Mouse (Mus musculus) heart, embryonic 13.5 days (tissue): ENCODE results near the gene Clptm1. TPM values are rescaled to one million over a fixed set of nuclear protein-coding genes. Genes with fewer than 3 reads are reported as not detected.

Experiments used
- ATAC-seq: fragments of 200-750 bp; cut with Nextera tagmentation; 2 replicates; pipeline ENCODE4 v1.8.0; 2017; ENCODE audit warnings: moderate TSS enrichment; ENCODE audit not compliant: insufficient number of reproducible peaks, low FRiP score, low TSS enrichment; ENCODE audit errors: extremely low read depth
- H3K27ac ChIP-seq: fragments of 300-500 bp; sonication (generic); replicated peaks from 2 replicates; pipeline ENCODE4 v1.5.1; 2015; ENCODE audit warnings: moderate library complexity, mild to moderate bottlenecking, inconsistent platforms
- H3K27me3 ChIP-seq: fragments of 300-500 bp; sonication (generic); replicated peaks from 2 replicates; pipeline ENCODE4 v1.6.1; 2015; ENCODE audit warnings: mild to moderate bottlenecking, inconsistent platforms
- H3K36me3 ChIP-seq: fragments of 300-500 bp; sonication (generic); 2 replicates; pipeline ENCODE4 v1.6.1; 2015; ENCODE audit warnings: mild to moderate bottlenecking, inconsistent platforms
- H3K4me1 ChIP-seq: fragments of 300-500 bp; sonication (generic); 2 replicates; pipeline ENCODE4 v1.6.1; 2015; ENCODE audit warnings: inconsistent platforms
- H3K4me2 ChIP-seq: fragments of 300-500 bp; sonication (generic); 2 replicates; pipeline ENCODE4 v1.6.1; 2015; ENCODE audit warnings: inconsistent platforms, mild to moderate bottlenecking, moderate library complexity
- H3K4me3 ChIP-seq: fragments of 300-500 bp; sonication (generic); 2 replicates; pipeline ENCODE4 v1.5.1; 2015; ENCODE audit warnings: moderate library complexity, mild to moderate bottlenecking, inconsistent platforms
- H3K9ac ChIP-seq: fragments of 300-500 bp; sonication (generic); 2 replicates; pipeline ENCODE4 v1.6.1; 2015; ENCODE audit warnings: inconsistent platforms, mild to moderate bottlenecking, moderate library complexity
- H3K9me3 ChIP-seq: fragments of 300-500 bp; sonication (generic); 2 replicates; pipeline ENCODE4 v1.6.1; 2016; ENCODE audit warnings: inconsistent platforms
- WGBS: fragments of 180-500 bp; shearing (Covaris S2); methylation state at CpG from one replicate; pipeline ENCODE4 v1.1.7; 2015; ENCODE audit warnings: mixed read lengths; 5-methylcytosine and 5-hydroxymethylcytosine counted together
- polyA plus RNA-seq: library from polyadenylated mRNA; unstranded; fragments of >200 nt; fragmentation: Nextera tagmentation; extraction: Ambion mirVana; gene quantifications from 2 replicates; pipeline ENCODE4 v1.2.1, GENCODE M21; 2015

Clptm1 gene
- polyA plus RNA-seq, 1 experiment from 2014 or later = 74.5 TPM

- H3K27ac ChIP-seq = 0 out of 2 replicates have a peak overlapping the region, but pooled peaks have one; percentile 43
- H3K4me3 ChIP-seq = no peak overlapping the region
- no peak for ATAC-seq
- peaks cover 22% of the 10 kb centered on the region for H3K4me1 ChIP-seq
- no peaks in the 10 kb centered on the region for H3K27me3 ChIP-seq
- H3K36me3 ChIP-seq = peaks cover 84% of the 10 kb centered on the region
- 45% methylated on average over 2 of the region's 2 CpGs for WGBS
- H3K9me3 ChIP-seq = no peaks in the 10 kb centered on the region
- H3K4me2 ChIP-seq = no peak overlapping the region
- no peak overlapping the region for H3K9ac ChIP-seq
Observed at GRCm38 (mm10) chr7:19652614-19653013, 12.2 kb downstream of the Clptm1 start.

DNA sequence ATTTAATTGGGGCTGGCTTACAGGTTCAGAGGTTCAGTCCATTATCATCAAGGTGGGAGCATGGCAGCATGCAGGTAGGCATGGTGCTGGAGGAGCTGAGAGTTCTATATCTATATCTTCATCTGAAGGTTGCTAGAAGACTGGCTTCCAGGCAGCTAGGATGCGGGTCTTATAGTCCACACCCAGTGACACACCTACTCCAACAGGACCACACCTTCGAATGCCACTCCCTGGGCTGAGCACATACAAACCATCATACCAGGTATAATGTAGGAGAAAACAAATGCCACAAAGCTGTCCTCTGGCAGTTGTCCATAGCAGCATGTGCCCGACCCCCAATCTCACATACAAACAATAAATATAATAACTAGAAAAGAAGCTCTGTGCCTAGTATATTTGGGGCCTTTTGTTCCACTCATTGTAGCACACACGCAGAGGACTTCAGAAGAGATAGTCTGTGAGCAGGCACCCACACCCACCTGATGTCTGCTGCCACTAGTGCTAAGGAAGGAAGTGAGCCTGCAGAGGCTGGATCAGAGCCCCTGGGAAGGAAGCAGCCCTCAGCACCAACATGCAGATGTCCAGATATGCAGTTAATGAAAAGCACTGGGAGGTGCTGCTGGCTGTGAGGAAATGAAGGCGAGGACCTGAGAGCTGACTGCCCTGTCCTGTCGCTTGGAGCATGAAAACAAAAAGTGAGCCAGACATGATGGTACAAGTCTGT is 13.6 kb downstream of the Clptm1 start:
- Histone ChIP-seq H3K27me3 (no peaks in the 10 kb centered on the region), H3K9me3 (no peaks in the 10 kb centered on the region), H3K4me3 (no peak overlapping the region), H3K36me3 (peaks cover 96% of the 10 kb centered on the region), H3K4me1 (peaks cover 14% of the 10 kb centered on the region), H3K4me2 (no peak overlapping the region), H3K9ac (no peak overlapping the region), H3K27ac (peak overlapping the region; percentile 48)
- WGBS = 73% methylated on average over 6 of the region's 6 CpGs
- ATAC-seq = no peak

DNA sequence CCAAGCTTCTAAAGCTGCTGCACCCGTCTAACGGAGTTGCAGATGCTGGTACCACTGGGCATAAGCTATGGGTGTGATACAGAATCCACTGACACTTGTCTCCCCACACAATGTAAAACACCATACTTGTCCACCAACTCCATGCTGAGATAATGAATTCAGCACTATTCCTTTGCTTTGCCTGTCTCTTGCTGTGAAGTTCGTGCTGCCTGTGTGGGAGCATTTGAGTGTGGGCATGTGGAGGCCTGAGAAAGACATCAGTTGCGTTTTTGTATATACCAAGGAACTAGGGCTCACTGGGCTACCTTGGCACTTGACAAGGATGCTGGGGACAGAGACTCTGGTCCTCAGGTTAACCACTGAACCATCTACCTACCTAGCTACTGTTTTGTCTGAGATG is 23.6 kb downstream of the Clptm1 start:
- Histone ChIP-seq H3K4me3 (no peak overlapping the region), H3K9me3 (no peaks in the 10 kb centered on the region), H3K4me2 (no peak overlapping the region), H3K36me3 (peaks cover 100% of the 10 kb centered on the region), H3K27ac (no peak overlapping the region), H3K4me1 (peaks cover 6% of the 10 kb centered on the region), H3K27me3 (no peaks in the 10 kb centered on the region), H3K9ac (no peak overlapping the region)
- ATAC-seq = no peak
- WGBS = 95% methylated on average over 4 of the region's 4 CpGs

GRCm38 (mm10) chr7:19635074-19635827 is 29.6 kb downstream of the Clptm1 start:
- H3K4me1 ChIP-seq = peaks cover 9% of the 10 kb centered on the region
- no peak overlapping the region for H3K27ac ChIP-seq
- no peak overlapping the region for H3K9ac ChIP-seq
- H3K4me2 ChIP-seq = no peak overlapping the region
- 83% methylated on average over 11 of the region's 11 CpGs for WGBS
- H3K9me3 ChIP-seq = no peaks in the 10 kb centered on the region
- no peak overlapping the region for H3K4me3 ChIP-seq
- H3K36me3 ChIP-seq = peaks cover 85% of the 10 kb centered on the region
- ATAC-seq = no peak
- H3K27me3 ChIP-seq = no peaks in the 10 kb centered on the region

GRCm38 (mm10) chr7:19634591-19634990 is 30.2 kb downstream of the Clptm1 start:
- no peaks in the 10 kb centered on the region for H3K9me3 ChIP-seq
- H3K9ac ChIP-seq = no peak overlapping the region
- 94% methylated on average over 2 of the region's 2 CpGs for WGBS
- no peak overlapping the region for H3K4me3 ChIP-seq
- no peak overlapping the region for H3K4me2 ChIP-seq
- H3K27me3 ChIP-seq = no peaks in the 10 kb centered on the region
- H3K27ac ChIP-seq = no peak overlapping the region
- ATAC-seq = no peak
- H3K36me3 ChIP-seq = peaks cover 79% of the 10 kb centered on the region
- peaks cover 14% of the 10 kb centered on the region for H3K4me1 ChIP-seq

- H3K4me3 ChIP-seq = no peak overlapping the region
- H3K9me3 ChIP-seq = no peaks in the 10 kb centered on the region
- peaks cover 15% of the 10 kb centered on the region for H3K4me1 ChIP-seq
- H3K36me3 ChIP-seq = peaks cover 71% of the 10 kb centered on the region
- no peak overlapping the region for H3K4me2 ChIP-seq
- 86% methylated on average over 15 of the region's 15 CpGs for WGBS
- no peak overlapping the region for H3K27ac ChIP-seq
- no peak for ATAC-seq
- H3K27me3 ChIP-seq = no peaks in the 10 kb centered on the region
- H3K9ac ChIP-seq = no peak overlapping the region
Observed at GRCm38 (mm10) chr7:19633855-19634254, 31.0 kb downstream of the Clptm1 start.

GRCm38 (mm10) chr7:19633197-19633596 is 31.6 kb downstream of the Clptm1 start:
- H3K4me2 ChIP-seq = no peak overlapping the region
- no peak overlapping the region for H3K4me3 ChIP-seq
- WGBS = 84% methylated on average over 17 of the region's 17 CpGs

DNA sequence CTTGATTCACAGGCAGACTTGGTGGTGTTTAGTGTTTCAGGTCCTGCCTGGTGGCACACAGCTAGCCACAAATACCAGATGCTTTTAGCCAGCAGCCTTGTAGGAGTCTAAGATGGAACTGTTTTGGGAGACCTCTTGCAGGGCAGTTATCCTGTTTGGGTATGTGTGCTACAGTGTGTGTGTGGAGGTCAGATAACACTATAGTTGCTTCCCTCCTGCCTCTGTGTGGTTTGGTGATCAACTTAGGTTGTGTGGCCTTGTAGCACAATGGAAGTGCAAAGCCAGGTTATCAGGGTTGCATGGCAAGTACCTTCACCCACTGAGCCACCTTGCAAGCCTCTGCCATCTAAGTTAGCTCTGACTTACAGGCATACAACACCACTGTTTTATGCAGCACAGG is 32.1 kb downstream of the Clptm1 start:
- H3K4me2 ChIP-seq = no peak overlapping the region
- H3K27me3 ChIP-seq = no peaks in the 10 kb centered on the region
- peaks cover 60% of the 10 kb centered on the region for H3K36me3 ChIP-seq
- H3K4me3 ChIP-seq = no peak overlapping the region
- no peaks in the 10 kb centered on the region for H3K9me3 ChIP-seq
- peaks cover 20% of the 10 kb centered on the region for H3K4me1 ChIP-seq
- ATAC-seq = no peak
- H3K9ac ChIP-seq = no peak overlapping the region
- no peak overlapping the region for H3K27ac ChIP-seq

More at GRCm38 (mm10) chr7:19633197-19633596, 31.6 kb downstream of the Clptm1 start:
- Histone ChIP-seq H3K27ac (no peak overlapping the region), H3K4me1 (peaks cover 15% of the 10 kb centered on the region), H3K9ac (no peak overlapping the region), H3K36me3 (peaks cover 65% of the 10 kb centered on the region), H3K27me3 (no peaks in the 10 kb centered on the region), H3K9me3 (no peaks in the 10 kb centered on the region)
- no peak for ATAC-seq

DNA sequence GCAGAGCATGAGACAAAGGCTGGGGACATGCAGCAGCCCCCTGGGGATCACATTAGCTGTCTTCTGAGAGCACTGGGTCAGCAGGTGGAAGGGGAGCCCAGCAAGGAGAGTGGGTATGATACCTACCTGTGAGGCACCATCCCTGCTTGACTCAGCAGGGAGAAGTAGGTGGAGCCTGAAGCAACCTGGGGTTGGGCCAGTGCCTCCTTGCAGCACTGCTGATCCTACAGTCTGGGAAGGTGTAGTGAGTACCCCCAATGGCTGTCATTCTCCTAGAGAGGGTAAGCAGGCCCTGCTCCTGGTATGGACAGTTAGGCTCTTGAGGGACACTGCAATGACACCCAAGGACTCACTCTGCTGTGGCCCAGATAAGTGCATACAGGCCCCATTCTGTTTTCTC is 32.6 kb downstream of the Clptm1 start:
- H3K36me3 ChIP-seq = peaks cover 55% of the 10 kb centered on the region
- no peak for ATAC-seq
- H3K4me1 ChIP-seq = peaks cover 21% of the 10 kb centered on the region
- H3K9ac ChIP-seq = no peak overlapping the region
- H3K4me3 ChIP-seq = no peak overlapping the region
- H3K27me3 ChIP-seq = no peaks in the 10 kb centered on the region
- H3K27ac ChIP-seq = no peak overlapping the region
- H3K9me3 ChIP-seq = no peaks in the 10 kb centered on the region
- no peak overlapping the region for H3K4me2 ChIP-seq

DNA sequence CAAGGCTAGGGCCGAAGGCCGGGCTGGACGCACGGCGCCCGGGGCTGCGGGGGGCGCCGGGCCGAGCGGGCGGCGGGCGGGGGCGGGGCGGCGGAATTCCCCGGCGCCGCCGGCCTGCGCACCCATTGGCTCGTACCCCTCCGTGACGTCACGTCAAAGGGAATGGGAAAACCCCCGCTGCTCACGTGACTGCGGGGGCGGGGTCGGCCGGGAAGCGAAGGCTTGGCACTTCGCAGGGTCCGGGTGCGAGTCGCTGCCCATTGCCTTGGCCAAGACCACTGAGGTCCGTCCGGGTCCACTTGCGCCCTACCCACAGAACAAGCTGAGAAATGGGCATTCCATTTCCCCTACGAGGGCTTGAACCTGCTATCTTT is 35.5 kb downstream of the Clptm1 start, which contains the start of gene Relb:
Gene Relb, minus strand, starts transcription at position 78 of the 374 bp plus-strand sequence.
- WGBS = under 1% methylated on average over 40 of the region's 41 CpGs
- H3K4me2 ChIP-seq = peak within 1 kb of the TSS; percentile 93
- H3K27ac ChIP-seq = peak within 1 kb of the TSS; percentile 93
- H3K4me3 ChIP-seq = peak within 1 kb of the TSS; percentile 84
- peak; percentile 73 for ATAC-seq
- no peaks in the 10 kb centered on the region for H3K27me3 ChIP-seq
- peak within 1 kb of the TSS; percentile 82 for H3K9ac ChIP-seq
- no peaks in the 10 kb centered on the region for H3K9me3 ChIP-seq
- H3K36me3 ChIP-seq = peaks cover 26% of the 10 kb centered on the region
- H3K4me1 ChIP-seq = peaks cover 12% of the 10 kb centered on the region

GRCm38 (mm10) chr7:19628536-19629360 is 36.1 kb downstream of the Clptm1 start:
- peak overlapping the region; percentile 84 for H3K4me3 ChIP-seq
- peak overlapping the region; percentile 93 for H3K4me2 ChIP-seq
- WGBS = 2% methylated on average over 57 of the region's 57 CpGs
- H3K27me3 ChIP-seq = no peaks in the 10 kb centered on the region; the same call in 1 of the 2 replicates
- H3K36me3 ChIP-seq = peaks cover 20% of the 10 kb centered on the region
- peak overlapping the region; percentile 82 for H3K9ac ChIP-seq
- peak overlapping the region; percentile 93 for H3K27ac ChIP-seq
- H3K4me1 ChIP-seq = peaks cover 12% of the 10 kb centered on the region
- peak; percentile 81 for ATAC-seq
- H3K9me3 ChIP-seq = no peaks in the 10 kb centered on the region
